Mouse (Mus musculus) E14TG2a.4 (cell line): ENCODE measurements around the gene Acin1.

ENCODE experiments used
- CTCF ChIP-seq: conservative IDR thresholded peaks from 2 replicates; pipeline ENCODE4 v1.5.1; 2014; ENCODE audit warnings: low read length
- NANOG ChIP-seq: IDR thresholded peaks from 2 replicates; pipeline ENCODE4 v1.6.1; 2014; ENCODE audit warnings: borderline replicate concordance, low read length, mixed read lengths
- POU5F1 ChIP-seq: IDR thresholded peaks from 2 replicates; pipeline ENCODE4 v1.6.1; 2014; ENCODE audit warnings: low read length, borderline replicate concordance

GRCm38 (mm10) chr14:54698733-54699132 is 12.0 kb upstream of the Acin1 start, which contains the start of gene Gm29776:
- no peak for TF ChIP-seq CTCF
- TF ChIP-seq NANOG: no peak
- no peak for TF ChIP-seq POU5F1
